Mouse (Mus musculus): Measurements from ENCODE around the gene AC109138.7. TPM values are rescaled to one million over a fixed set of nuclear protein-coding genes. Genes with fewer than 3 reads are reported as not detected.

Gene AC109138.7
- total RNA-seq (2021) = not detected

DNA sequence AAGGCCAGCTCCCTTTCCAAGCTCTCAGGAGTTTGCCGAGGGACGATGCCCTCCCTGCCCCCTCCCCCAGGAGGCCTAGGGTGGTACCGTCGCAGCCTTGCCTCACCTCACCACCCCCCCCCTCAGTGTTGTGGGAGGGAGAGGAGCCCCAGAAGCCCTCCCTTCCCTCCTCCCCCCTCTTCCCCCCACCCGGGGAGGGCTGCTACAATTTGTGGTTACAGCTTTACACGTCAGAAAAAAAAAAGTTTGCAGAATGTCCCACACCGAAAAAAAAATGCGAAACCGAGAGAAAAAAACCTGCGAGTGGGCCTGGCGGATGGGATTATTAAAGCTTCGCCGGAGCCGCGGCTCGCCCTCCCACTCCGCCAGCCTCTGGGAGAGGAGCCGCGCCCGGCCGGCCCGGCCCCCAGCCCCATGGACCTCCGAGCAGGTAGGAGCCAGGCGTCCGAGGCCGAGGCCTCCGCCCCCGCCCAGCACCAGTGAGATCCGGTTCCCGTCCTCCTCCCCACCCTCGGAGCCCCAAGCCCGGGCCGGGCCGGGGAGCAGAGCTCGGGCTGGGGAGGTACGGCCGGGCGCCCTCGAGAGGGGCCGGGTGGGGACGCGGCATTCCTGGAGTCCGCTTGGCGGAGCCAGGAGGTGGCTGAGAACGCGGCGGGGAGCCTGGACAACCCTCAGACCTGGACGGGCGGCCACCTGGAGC lies at the start of gene AC109138.7, which contains the start of gene Clcf1:
AC109138.7 (plus strand) TSS at position 287 of the 700 bp plus-strand sequence.
Clcf1 (plus strand) TSS at position 168 of the 700 bp plus-strand sequence.
- DNase-seq = peak; percentile 55 to 63
- intact Hi-C loops (cut with DNase I) = no loop called here

DNA sequence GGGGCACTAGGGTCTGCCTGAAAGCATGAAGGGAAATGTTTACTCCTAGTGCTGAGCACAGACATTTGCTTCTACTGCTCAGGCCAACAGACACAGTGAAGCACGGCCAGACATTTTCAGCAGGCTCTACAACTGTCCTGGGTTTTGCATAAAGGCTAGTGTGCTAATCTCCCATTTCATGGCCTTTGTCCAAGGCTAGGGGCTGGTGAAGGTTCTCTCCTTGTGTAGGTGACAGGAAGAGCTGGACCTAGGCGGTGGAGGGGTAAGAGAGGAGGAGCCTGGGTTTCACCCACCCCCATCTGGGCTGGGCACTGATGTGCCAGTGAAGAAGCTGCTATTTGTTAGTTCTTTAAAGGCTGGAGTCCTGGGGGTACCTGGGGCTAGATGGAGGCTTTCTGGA lies 49.4 kb upstream of the AC109138.7 start:
- intact Hi-C loops (cut with DNase I) = no loop called here
- DNase-seq = no peak

DNA sequence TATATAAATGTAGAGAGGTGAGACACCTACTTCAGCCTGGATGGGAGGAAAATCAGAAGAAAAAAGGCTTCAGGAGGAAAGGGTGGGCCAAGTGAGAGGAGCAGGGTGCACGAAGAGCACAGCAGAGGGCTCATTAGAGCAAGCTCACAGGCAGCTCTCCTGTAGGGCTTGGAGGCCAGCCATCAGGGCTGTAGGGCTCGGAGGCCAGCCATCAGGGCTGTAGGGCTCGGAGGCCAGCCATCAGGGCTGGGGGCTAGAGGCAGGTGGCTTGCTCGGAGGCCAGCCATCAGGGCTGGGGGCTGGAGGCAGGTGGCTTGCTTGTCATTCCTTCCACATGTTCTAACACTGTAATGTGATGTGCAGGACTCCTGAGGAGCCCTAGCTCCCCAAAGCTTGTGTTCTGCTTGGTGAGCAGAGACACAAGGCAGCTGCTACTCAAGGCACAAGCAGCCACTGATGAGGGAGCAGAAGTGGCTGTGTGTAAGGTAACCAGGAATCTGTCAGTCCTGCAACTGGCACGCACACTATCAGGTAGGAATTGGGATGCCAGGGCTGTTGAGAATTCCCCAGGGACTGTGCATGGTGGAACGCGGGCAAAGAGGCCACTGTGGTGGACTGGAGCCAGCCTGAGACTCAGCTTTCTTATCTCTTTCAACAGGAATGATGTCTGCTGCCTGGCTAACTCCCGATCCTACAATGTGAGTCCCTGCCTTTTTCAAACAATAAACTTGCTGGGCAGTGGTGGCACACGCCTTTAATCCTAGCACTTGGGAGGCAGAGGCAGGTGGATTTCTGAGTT lies 47.3 kb upstream of the AC109138.7 start:
- DNase-seq = peak; percentile 69 to 72
- intact Hi-C loops (cut with DNase I) = no loop called here

DNA sequence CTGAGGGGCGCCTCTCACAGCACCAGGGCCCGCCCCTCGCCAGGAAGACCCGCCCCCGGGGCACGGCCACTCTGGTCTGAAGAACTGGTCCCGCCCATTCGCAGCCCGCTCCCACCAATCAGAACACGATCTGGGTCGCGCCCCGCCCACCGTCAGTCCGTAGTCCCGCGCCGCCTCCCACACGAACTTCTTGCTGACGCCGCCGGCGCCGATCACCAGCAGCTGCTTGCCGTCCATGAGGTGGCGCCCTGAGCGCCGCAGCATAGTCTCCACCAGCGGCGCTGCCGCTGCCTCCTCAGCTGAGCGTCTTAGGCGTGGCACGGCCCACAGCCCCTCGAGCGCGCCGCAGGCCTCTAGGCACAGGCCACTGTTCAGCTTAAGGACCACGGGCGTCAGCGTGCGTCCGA lies 44.8 kb upstream of the AC109138.7 start:
- peak; percentile 100 for DNase-seq
- intact Hi-C loops (cut with DNase I) = no loop called here

- intact Hi-C loops (cut with DNase I) = loop anchor here (1.0 kb wide), 1 partner anchor 22 kb away; the partner anchor contains the start of gene Ppp1ca
- no peak for DNase-seq
Measured at GRCm38 (mm10) chr19:4169810-4170209, 44.3 kb upstream of the AC109138.7 start.

DNA sequence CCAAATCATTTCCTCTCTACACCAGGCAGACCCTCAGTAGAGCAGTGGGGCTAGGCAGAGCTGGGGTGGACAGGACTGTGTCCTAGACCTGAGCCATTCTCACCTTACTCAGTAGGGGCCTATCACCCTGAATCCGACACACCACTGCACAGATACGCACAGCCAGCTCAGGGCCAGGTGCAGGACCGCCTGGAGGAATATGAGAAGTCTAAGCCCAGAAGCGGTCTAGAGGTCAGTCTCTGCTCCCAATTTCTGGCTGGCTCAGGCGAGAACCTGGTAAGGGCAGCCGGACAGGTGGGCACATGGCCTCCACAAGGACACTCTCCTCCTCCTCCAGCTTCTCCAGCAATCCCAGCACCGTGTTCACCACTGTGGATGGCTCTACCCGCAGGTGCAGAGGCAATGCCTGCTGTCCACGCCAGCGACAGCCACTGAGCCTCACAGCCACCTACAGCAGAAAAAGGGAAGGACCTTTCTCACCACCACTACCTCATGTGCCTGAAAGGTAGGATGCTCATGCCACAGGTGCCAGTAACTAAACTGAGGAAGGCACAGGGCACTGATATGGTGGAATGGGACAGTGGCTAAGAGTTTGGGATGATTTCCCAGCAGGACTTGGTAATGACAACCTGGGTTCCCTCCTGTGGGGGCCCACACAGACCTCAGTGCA lies 43.3 kb upstream of the AC109138.7 start:
- no peak for DNase-seq
- intact Hi-C loops (cut with DNase I) = loop anchor here (1.0 kb wide), 1 partner anchor 21 kb away; the partner anchor contains the start of gene Ppp1ca

DNA sequence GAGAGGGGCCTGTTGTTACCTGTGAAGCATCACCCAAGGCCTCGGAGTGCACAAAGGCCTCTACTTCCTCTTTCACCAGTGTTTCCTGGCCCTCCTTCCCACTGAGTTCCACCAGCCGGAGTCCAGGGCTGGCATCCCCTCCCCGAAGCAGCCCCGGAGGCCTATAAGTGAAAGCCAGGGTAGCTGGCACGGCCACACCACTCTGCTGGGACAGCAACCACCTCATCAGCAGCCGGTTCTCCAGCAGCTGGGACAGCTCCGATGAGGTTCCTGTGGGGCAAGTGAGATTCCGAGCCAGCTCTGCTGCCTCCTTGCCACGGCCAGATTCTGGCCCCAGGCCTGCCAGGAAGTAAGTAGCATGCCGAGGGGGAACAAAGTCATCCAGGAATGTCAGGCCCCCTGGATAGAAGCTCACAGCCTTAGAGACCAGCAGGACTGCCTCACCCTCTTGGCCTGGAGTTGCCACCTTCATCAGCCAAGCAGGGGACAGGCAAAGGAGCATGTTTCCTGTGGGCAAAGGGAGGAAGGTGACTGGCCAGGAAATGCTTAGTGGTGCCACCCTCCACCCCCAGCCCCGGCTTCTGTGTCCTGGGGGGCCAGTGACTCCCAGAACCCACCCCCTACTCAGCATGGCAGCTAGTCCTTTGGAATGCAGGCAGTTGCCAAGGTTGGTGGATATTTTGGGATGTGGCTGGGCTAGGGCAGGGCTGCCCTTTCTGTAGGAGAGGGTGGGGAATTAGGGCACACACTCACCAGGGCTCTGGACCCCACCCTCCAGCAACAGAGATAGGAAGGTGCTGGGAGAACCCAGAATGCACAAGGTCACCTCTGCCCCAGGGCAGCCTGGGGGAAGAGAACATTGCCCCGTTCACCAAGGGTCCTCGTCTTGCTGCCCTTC lies 42.5 kb upstream of the AC109138.7 start:
- peak; percentile 78 to 82 for DNase-seq
- intact Hi-C loops (cut with DNase I) = no loop called here

DNA sequence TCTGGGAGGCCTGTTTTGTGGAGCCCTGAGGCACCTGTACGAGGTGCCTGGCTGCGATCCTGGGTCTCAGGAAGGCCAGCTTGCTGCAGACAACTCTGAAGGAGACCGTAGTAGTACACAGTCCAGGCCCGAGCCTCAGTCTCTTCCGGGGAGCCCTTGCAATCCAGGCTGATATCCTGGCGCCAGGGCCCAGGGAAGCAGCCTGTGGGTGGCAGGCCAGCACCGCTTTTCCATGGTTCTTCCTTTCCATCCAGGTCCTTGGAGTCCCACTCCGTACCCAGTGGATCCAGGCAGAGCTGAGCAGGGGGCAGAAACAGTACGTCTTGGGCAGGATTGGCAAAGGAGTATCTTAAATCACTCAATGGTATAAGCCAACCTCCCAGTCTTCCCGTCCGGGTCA lies 41.2 kb upstream of the AC109138.7 start:
- peak in 1 of 2 experiments; percentile 45 for DNase-seq
- intact Hi-C loops (cut with DNase I) = no loop called here

DNA sequence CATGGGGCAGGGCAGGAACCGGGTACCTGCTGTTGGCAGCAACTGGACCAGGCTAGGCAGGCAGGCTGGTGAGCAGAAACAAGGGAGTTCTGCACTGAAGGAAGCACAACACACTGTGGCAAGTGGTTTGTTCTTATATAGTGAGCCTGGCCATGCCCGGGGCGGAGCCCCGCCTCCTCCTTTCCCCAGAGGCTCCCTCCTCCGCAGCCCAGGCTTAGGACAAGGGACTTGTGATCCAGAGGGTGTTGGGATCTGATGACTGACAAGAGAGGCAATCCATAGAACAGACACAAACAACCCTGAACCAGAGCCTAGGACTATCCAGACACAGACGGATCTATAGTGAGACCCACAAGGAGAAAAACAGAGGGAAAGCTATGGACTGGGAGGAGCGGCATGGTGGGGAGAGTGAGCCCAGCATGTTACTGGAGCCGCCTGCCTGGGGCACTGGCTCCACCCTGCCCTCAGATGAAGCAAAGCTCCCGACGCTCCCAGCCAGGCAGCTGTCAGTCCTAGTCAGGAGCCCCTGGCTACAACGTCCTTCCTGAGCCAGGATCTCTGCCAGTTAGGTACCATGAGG lies 38.7 kb upstream of the AC109138.7 start, which contains the start of gene Carns1:
Carns1 (minus strand) TSS at position 112 of the 580 bp plus-strand sequence.
- peak; percentile 77 to 80 for DNase-seq
- intact Hi-C loops (cut with DNase I) = no loop called here

DNA sequence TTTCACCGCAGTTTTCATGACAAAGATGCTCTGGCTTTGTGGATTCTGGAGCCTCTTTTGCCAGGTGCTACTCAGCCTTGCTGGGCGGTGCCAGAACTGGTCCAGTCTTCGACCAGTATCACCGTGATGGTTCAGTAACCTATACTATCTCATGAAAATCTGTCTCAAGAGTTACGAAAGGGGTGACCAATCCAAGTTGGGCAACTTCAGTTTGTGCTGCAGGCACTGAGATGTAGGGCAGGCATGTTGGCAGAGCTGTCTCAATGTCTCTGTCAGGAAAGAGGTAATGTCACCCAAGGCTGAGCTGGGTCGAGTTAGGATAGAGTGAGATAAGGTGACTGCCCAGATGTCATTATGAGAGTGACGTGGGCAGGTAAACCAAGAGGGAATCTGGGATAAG lies 33.7 kb upstream of the AC109138.7 start:
- intact Hi-C loops (cut with DNase I) = no loop called here
- no peak for DNase-seq

GRCm38 (mm10) chr19:4181892-4182291 lies 32.3 kb upstream of the AC109138.7 start:
- intact Hi-C loops (cut with DNase I) = no loop called here
- DNase-seq = peak in 1 of 2 experiments; percentile 56

DNA sequence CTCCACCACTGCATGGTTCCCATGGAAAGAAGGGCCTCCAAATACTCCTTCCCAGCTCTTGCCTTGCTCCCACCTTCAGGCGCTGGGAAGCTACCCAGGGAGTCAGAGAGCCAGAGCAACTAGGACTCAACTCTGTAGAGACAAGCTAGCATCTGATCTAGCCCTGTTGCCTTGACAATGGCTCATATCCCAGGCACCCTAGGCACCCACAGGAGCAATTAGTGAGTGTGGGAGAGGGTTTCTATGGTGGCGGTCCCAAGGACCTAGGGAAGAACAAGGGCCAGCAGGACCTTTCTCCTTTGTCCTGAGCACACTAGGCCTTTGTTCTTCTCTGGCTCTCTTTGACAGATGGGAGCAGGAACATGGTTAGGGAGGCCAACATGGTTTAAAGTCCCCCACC lies 30.5 kb upstream of the AC109138.7 start:
- intact Hi-C loops (cut with DNase I) = no loop called here
- no peak for DNase-seq

DNA sequence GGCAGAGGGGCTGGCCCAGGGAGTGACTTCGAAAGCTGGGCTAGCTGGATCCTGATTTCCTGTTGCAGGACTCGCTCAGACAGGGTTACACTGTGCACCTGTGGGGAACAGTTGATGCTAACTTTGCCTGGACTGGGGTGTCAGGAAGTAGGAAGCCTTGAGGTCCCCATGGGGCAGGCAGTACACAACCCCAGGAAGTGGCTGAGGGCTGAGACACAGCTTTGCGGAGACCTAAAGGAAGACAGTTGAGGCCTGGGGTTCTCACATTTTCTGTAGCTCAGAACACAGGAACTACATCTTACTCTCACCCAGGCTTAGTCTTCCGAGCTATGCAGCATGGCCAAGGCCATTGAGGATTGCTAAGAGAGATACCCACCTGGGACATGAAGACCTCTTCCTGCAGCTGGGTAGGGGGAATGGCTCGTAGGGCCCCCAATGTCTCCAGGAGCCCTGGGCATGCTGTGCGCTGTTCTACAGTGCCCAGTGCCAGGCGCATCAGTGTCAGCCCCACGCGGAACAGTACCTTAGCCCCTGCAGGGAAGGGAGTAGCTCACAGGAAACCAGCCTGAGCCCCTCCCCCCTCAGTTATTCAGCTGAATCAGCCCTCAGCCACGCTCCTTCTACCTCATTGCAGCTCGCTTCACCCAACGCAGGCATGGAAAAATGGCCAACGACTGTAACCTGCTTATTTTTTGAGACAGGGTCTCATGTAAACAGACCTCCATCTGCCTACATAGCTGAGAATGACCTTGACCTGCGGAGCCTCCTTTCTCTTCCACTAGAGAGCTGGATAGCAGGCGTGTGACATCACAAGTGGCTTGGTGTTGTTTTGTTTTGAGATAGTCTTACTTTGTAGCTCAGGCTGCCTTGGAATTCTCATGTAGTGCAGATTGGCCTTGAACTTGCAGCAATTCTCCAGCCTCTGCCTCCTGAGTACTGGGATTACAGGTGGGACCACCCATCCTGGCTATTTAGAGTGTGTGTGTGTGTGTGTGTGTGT lies 28.9 kb upstream of the AC109138.7 start:
- intact Hi-C loops (cut with DNase I) = no loop called here
- DNase-seq = peak in 1 of 2 experiments; percentile 55

DNA sequence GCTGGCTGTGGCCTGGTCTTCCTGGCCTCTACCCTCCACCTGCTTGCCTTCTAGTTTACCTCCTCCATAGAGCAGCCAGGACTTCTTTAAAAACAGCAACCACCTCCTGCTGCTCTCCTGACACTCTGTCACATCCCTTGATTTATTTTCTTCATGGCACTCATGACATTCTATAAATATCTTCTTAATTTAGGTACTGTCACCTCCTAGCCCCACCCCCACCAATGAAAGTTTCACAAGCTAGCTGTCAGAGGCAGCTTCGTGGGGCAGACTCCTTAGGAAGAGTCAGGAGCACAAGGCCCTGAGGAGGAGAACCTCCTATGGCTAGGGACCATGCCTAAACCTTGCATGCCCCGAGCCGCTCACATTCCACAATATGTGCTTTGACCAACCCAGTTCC lies 26.9 kb upstream of the AC109138.7 start:
- DNase-seq = no peak
- intact Hi-C loops (cut with DNase I) = no loop called here

DNA sequence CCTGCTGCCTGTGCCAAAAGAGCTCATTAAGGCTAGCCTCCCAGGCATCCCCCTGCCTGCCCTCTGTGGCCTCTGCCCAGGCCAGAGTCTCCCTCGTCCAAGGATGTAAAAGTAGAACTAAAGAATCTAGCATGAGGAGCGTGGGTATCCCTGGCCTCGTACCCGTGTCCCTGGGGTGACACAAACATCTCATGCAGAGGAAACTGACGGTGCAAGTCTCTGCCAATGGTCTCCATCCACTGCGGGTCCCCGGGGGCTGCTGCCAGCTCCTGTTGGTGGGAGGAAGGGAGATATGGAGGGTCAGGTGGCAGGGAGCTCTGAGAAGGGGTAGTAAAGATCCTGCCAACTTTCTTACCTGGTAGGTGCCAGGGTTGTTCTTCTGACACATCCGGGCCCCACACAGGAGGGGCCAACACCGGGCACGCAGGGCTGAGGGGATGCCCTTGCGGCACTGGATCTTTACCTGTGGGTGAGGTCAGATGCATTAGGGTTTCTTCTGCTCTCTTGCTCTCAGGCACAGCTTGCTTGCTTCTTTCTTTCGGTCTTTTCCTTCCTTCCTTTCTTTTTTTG lies 25.0 kb upstream of the AC109138.7 start:
- no peak for DNase-seq
- intact Hi-C loops (cut with DNase I) = no loop called here

DNA sequence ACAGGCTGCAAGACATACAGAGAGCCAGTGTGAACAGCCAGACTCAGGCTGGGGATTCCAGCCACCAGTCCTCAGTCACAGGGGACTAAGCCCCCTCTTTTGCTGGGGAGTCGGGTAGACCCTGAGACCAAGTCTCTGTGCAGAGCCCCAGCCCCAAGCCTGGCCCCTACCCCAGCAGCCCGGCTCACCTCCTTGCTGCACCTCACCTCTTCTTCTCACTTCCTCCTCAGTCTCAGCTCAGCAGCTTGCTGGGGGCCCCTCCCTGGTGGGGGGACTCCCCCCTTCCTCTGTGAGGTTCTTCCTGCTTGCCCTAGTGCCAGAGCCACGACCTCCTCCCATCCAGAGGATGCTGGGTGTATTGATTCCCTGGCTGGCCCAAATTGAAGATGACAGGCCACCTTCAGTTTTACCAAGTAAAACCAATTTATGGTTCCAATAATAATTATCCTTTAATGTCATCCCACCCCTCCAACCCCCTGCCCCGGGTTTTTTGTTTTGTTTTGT lies 23.3 kb upstream of the AC109138.7 start, which contains the start of gene Tbc1d10c:
Tbc1d10c (minus strand) TSS at position 454 of the 504 bp plus-strand sequence.
- intact Hi-C loops (cut with DNase I) = no loop called here

GRCm38 (mm10) chr19:4191528-4192250 lies 22.5 kb upstream of the AC109138.7 start, which contains the start of gene Ppp1ca:
Gene Ppp1ca (plus strand): TSS chr19:4192065.
- intact Hi-C loops (cut with DNase I) = loop anchor here (1.0 kb wide), 1 partner anchor 21 kb away; no protein-coding TSS in a partner anchor
- DNase-seq = peak; percentile 97 to 98

More for the DNA sequence above, 23.3 kb upstream of the AC109138.7 start, which contains the start of gene Tbc1d10c:
- peak in 1 of 2 experiments; percentile 42 for DNase-seq
